Comparison of ENCODE assay signal across 8 mouse cellular contexts in the genomic region with DNA sequence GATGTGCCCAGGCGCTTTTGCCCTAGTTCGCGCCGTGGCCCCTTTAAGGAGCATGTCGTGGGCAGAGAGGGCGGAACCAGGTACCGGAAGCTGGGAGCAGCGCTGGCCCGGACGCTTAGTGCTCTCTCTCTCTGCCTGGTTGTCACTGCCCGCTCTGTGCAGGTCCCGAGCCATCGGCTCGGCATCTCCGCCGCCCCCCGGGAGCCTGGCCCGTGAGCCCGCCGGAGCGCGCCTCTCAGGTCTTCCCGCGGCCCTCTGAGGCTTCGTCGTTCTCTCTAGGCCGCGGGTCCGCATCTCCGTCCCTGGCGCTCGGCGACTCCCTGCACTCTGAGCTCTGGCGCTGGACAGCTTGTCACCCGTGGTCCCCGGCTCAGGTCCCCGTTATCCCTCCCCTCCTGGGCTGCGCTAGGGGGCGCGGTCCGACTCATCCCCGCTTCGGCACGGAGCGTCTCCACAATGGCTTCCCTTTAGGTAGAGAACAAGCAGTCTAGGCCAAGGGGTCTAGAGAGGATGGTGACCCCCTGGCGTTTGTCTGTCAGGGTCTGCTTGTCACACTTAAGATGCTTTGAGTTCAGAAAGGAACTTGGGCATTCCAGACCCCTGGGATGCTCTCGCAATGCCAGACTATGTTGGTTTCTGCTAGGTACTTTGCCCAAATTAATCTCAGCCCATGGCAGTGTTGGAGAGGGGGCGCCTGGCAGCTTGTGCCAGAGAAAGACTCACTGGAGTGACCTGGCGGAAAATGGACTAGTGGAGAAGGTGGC. TPM values are rescaled to one million over a fixed set of nuclear protein-coding genes. Genes with fewer than 3 reads are reported as not detected.
A peak's percentile ranks its signal among the peaks of the same experiment; 100 is the strongest.
DNase-seq lines count a peak whose midpoint lies in the region; ATAC-seq lines count a peak whose summit lies in the region.

A gene (plus strand): TSS at position 83 of the 764 bp plus-strand sequence.

- DNase-seq in CD4-positive, CD25-positive, alpha-beta regulatory T cell, adult 2 months (ENCODE audit: low read depth, low spot score): peak; percentile 87
- DNase-seq in kidney, postnatal 10 days: peak; percentile 88
- peak; percentile 60 to 69 for DNase-seq in natural killer cell, adult 2 months (ENCODE audit: low spot score in 2 of 2)

- H3K27ac ChIP-seq in brown adipose tissue, adult 24 weeks (replicated peaks; ENCODE audit: low read depth, low read length): peak within 1 kb of the TSS; percentile 91
- peak within 1 kb of the TSS; percentile 92 for H3K27ac ChIP-seq in heart, embryonic 13.5 days (replicated peaks)
- H3K27ac ChIP-seq in liver, embryonic 12.5 days: peak within 1 kb of the TSS; percentile 93
- H3K27ac ChIP-seq in stomach, embryonic 14.5 days (ENCODE audit: low read length): peak within 1 kb of the TSS; percentile 89

- peak within 1 kb of the TSS; percentile 92 for H3K4me2 ChIP-seq in heart, embryonic 13.5 days
- H3K4me2 ChIP-seq in liver, embryonic 12.5 days: peak within 1 kb of the TSS; percentile 93
- H3K4me2 ChIP-seq in stomach, embryonic 14.5 days (replicated peaks; ENCODE audit: low read depth, low read length): peak within 1 kb of the TSS; percentile 88

- WGBS in heart, embryonic 13.5 days: under 1% methylated on average over 49 of the region's 49 CpGs
- WGBS in liver, embryonic 12.5 days (ENCODE audit: insufficient replicate concordance): 2% methylated on average over 49 of the region's 49 CpGs
- under 1% methylated on average over 47 of the region's 49 CpGs for WGBS in stomach, embryonic 14.5 days

- peak within 1 kb of the TSS; percentile 87 for H3K9ac ChIP-seq in heart, embryonic 13.5 days
- peak within 1 kb of the TSS; percentile 79 for H3K9ac ChIP-seq in liver, embryonic 12.5 days
- H3K9ac ChIP-seq in stomach, embryonic 14.5 days (replicated peaks; ENCODE audit: low read depth, low read length): peak within 1 kb of the TSS; percentile 76

- H3K4me1 ChIP-seq in brown adipose tissue, adult 24 weeks (ENCODE audit: control insufficient read depth, insufficient read depth, insufficient read length, low read length): peaks cover 5% of the 10 kb centered on the region; the same call in 1 of the 2 replicates
- peaks cover 17% of the 10 kb centered on the region for H3K4me1 ChIP-seq in heart, embryonic 13.5 days
- H3K4me1 ChIP-seq in liver, embryonic 12.5 days: peaks cover 22% of the 10 kb centered on the region
- H3K4me1 ChIP-seq in stomach, embryonic 14.5 days (ENCODE audit: control insufficient read depth, insufficient read depth, low read length): peaks cover 8% of the 10 kb centered on the region

- H3K9me3 ChIP-seq in heart, embryonic 13.5 days: no peaks in the 10 kb centered on the region
- no peaks in the 10 kb centered on the region for H3K9me3 ChIP-seq in liver, embryonic 12.5 days (replicated peaks)
- H3K9me3 ChIP-seq in stomach, embryonic 14.5 days (ENCODE audit: control insufficient read depth, low read depth, low read length): no peaks in the 10 kb centered on the region

- H3K27me3 ChIP-seq in heart, embryonic 13.5 days (replicated peaks): 0 out of 2 replicates have a peak, but pooled peaks cover 3% of the 10 kb centered on the region
- 0 out of 2 replicates have a peak, but pooled peaks cover 4% of the 10 kb centered on the region for H3K27me3 ChIP-seq in liver, embryonic 12.5 days (replicated peaks)
- no peaks in the 10 kb centered on the region for H3K27me3 ChIP-seq in stomach, embryonic 14.5 days (ENCODE audit: control insufficient read depth, insufficient read depth, low read length)

- H3K36me3 ChIP-seq in heart, embryonic 13.5 days: peaks cover 26% of the 10 kb centered on the region
- peaks cover 13% of the 10 kb centered on the region for H3K36me3 ChIP-seq in liver, embryonic 12.5 days
- H3K36me3 ChIP-seq in stomach, embryonic 14.5 days (ENCODE audit: control insufficient read depth, insufficient read depth, low read length): peaks cover 12% of the 10 kb centered on the region; the same call in 1 of the 2 replicates

- ATAC-seq in erythroid progenitor cell, adult 5-6 weeks (replicated peaks; ENCODE audit: low FRiP score, poor library complexity, severe bottlenecking): peak; percentile 87
- ATAC-seq in heart, embryonic 13.5 days (ENCODE audit: extremely low read depth, insufficient number of reproducible peaks, low FRiP score, low TSS enrichment): peak; percentile 80
- peak; percentile 96 for ATAC-seq in liver, embryonic 12.5 days
- peak; percentile 94 for ATAC-seq in stomach, embryonic 14.5 days (ENCODE audit: insufficient number of reproducible peaks, insufficient read depth, low FRiP score, low read depth)

- H3K4me3 ChIP-seq in brown adipose tissue, adult 24 weeks (ENCODE audit: insufficient read depth, low read depth, low read length): peak within 1 kb of the TSS; percentile 95
- H3K4me3 ChIP-seq in heart, embryonic 13.5 days: peak within 1 kb of the TSS; percentile 78
- H3K4me3 ChIP-seq in liver, embryonic 12.5 days: peak within 1 kb of the TSS; percentile 82
- peak within 1 kb of the TSS; percentile 87 for H3K4me3 ChIP-seq in stomach, embryonic 14.5 days (ENCODE audit: low read depth, low read length)

RNA-seq across cellular contexts. Expression of the gene that starts here (rescaled TPM):
- 10.4 and 12.6 TPM in 2 replicates for polyA plus RNA-seq in brown adipose tissue, adult 24 weeks (2012; ENCODE audit: insufficient read depth, insufficient read length, missing spikeins)
- 9.7 TPM in 1 of 2 replicates, not detected in the other for total RNA-seq in erythroid progenitor cell, adult 5-6 weeks (2015; ENCODE audit: low replicate concordance)
- 0.76 and 1.4 TPM in 2 replicates for total RNA-seq in erythroid progenitor cell, adult 5-6 weeks (2017; ENCODE audit: low replicate concordance)
- polyA plus RNA-seq in heart, embryonic 13.5 days (2015; fragmentation: Nextera tagmentation; extraction: Ambion mirVana): 12.6 and 14.6 TPM in 2 replicates
- 11.9 and 13.1 TPM in 2 replicates for polyA plus RNA-seq in liver, embryonic 12.5 days (2016; fragmentation: Nextera tagmentation; extraction: Ambion mirVana)
- 28.1 and 29.5 TPM in 2 replicates for polyA plus RNA-seq in stomach, embryonic 14.5 days (2014; fragmentation: Nextera tagmentation; extraction: Ambion mirVana)

Comparison
In these comparisons a context has a peak if more than half of its experiments do, and no peak if none do; other contexts are left out.
1. Peak in every context shown above with its lines: DNase-seq, ATAC-seq, H3K4me3 ChIP-seq and H3K27ac ChIP-seq.